Mouse (Mus musculus) midbrain, embryonic 11.5 days (tissue): ENCODE data around the gene Best2. TPM values are rescaled to one million over a fixed set of nuclear protein-coding genes. Genes with fewer than 3 reads are reported as not detected.

ENCODE experiments used
- ATAC-seq: fragments of 200-750 bp; cut with Nextera tagmentation; 2 replicates; pipeline ENCODE4 v1.8.0; 2017; ENCODE audit warnings: moderate TSS enrichment, moderate library complexity; ENCODE audit not compliant: low FRiP score
- DNase-seq: peaks from one replicate; pipeline ENCODE4 v3.0.0; 2015; ENCODE audit warnings: low spot score; ENCODE audit errors: missing footprints
- H3K27ac ChIP-seq: fragments of 300-500 bp; sonication (generic); 2 replicates; pipeline ENCODE4 v1.5.1; 2014; ENCODE audit warnings: low read depth, low read length
- H3K27me3 ChIP-seq: fragments of 300-500 bp; sonication (generic); 2 replicates; pipeline ENCODE4 v1.6.1; 2014; ENCODE audit warnings: mild to moderate bottlenecking, low read length, moderate library complexity, mixed read lengths; ENCODE audit not compliant: control insufficient read depth, insufficient read depth
- H3K36me3 ChIP-seq: fragments of 300-500 bp; sonication (generic); 2 replicates; pipeline ENCODE4 v1.6.1; 2014; ENCODE audit warnings: mild to moderate bottlenecking, low read length, moderate library complexity, mixed read lengths; ENCODE audit not compliant: control insufficient read depth, insufficient read depth
- H3K4me1 ChIP-seq: fragments of 300-500 bp; sonication (generic); 2 replicates; pipeline ENCODE4 v1.6.1; 2014; ENCODE audit warnings: low read length; ENCODE audit not compliant: control insufficient read depth, insufficient read depth
- H3K4me2 ChIP-seq: fragments of 300-500 bp; sonication (generic); 2 replicates; pipeline ENCODE4 v1.6.1; 2014; ENCODE audit warnings: mild to moderate bottlenecking, moderate library complexity
- H3K4me3 ChIP-seq: fragments of 300-500 bp; sonication (generic); 2 replicates; pipeline ENCODE4 v1.5.1; 2014; ENCODE audit warnings: low read depth, low read length
- H3K9ac ChIP-seq: fragments of 300-500 bp; sonication (generic); 2 replicates; pipeline ENCODE4 v1.6.1; 2014; ENCODE audit warnings: low read length
- H3K9me3 ChIP-seq: fragments of 300-500 bp; sonication (generic); 2 replicates; pipeline ENCODE4 v1.6.1; 2016; ENCODE audit warnings: low read length; ENCODE audit not compliant: control insufficient read depth
- WGBS: fragments of 180-500 bp; shearing (Covaris S2); extraction: QIAGEN DNeasy Blood & Tissue Kit; methylation state at CpG from one replicate; pipeline ENCODE4 v1.1.7; 2014; 5-methylcytosine and 5-hydroxymethylcytosine counted together
- polyA plus RNA-seq: library from polyadenylated mRNA; unstranded; fragments of >200 nt; fragmentation: Nextera tagmentation; extraction: Ambion mirVana; gene quantifications from 2 replicates; pipeline ENCODE4 v1.2.1, GENCODE M21; 2014

Best2 gene
- polyA plus RNA-seq, 1 experiment from 2014 or later, result not detected

DNA sequence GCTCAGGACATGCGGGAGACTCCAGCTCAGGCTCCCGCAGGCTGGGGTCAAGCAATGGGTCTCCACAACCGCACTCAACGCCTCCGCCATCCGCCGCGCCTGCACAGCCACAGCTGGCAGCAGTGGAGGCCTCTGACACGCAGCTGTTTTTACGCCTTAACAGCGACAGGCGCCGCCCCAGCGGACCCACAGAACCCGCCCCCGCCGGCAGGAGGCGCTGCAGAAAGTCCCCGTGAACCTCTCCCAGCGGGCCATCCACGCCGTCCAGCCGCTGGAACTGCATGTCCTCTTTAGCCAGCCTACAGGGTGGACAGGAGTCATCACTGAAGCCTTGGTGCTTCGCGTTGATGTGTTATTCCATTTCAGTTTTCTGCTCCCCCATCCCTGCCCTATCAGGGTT lies 6.6 kb downstream of the Best2 start:
- no peak overlapping the region for H3K27ac ChIP-seq
- H3K4me1 ChIP-seq, result peaks cover 3% of the 10 kb centered on the region; the same call in 1 of the 2 replicates
- H3K36me3 ChIP-seq, result no peaks in the 10 kb centered on the region
- no peak overlapping the region for H3K4me3 ChIP-seq
- no peak overlapping the region for H3K9ac ChIP-seq
- 19% methylated on average over 25 of the region's 25 CpGs for WGBS
- no peak overlapping the region for H3K4me2 ChIP-seq
- peaks cover 18% of the 10 kb centered on the region for H3K27me3 ChIP-seq
- no peak for ATAC-seq
- H3K9me3 ChIP-seq, result no peaks in the 10 kb centered on the region
- peak; percentile 84 for DNase-seq

GRCm38 (mm10) chr8:84997649-84998295 lies 16.6 kb downstream of the Best2 start:
- no peaks in the 10 kb centered on the region for H3K9me3 ChIP-seq
- ATAC-seq, result peak; percentile 86
- H3K27ac ChIP-seq, result no peak overlapping the region
- DNase-seq, result peak; percentile 98
- 4% methylated on average over 19 of the region's 19 CpGs for WGBS
- H3K4me3 ChIP-seq, result no peak overlapping the region
- H3K4me1 ChIP-seq, result peaks cover 6% of the 10 kb centered on the region; the same call in 1 of the 2 replicates
- H3K27me3 ChIP-seq, result 0 out of 2 replicates have a peak, but pooled peaks cover 4% of the 10 kb centered on the region
- H3K9ac ChIP-seq, result peak overlapping the region; percentile 48
- H3K4me2 ChIP-seq, result peak overlapping the region; percentile 37
- H3K36me3 ChIP-seq, result no peaks in the 10 kb centered on the region

- Histone ChIP-seq H3K27me3 (0 out of 2 replicates have a peak, but pooled peaks cover 4% of the 10 kb centered on the region), H3K36me3 (no peaks in the 10 kb centered on the region), H3K9me3 (no peaks in the 10 kb centered on the region), H3K4me2 (no peak overlapping the region), H3K27ac (no peak overlapping the region), H3K4me3 (no peak overlapping the region), H3K9ac (no peak overlapping the region), H3K4me1 (peaks cover 6% of the 10 kb centered on the region; the same call in 1 of the 2 replicates)
- WGBS, result 78% methylated on average over 5 of the region's 5 CpGs
- no peak for DNase-seq
- ATAC-seq, result no peak
Measured at GRCm38 (mm10) chr8:84996978-84997377, 17.4 kb downstream of the Best2 start.

DNA sequence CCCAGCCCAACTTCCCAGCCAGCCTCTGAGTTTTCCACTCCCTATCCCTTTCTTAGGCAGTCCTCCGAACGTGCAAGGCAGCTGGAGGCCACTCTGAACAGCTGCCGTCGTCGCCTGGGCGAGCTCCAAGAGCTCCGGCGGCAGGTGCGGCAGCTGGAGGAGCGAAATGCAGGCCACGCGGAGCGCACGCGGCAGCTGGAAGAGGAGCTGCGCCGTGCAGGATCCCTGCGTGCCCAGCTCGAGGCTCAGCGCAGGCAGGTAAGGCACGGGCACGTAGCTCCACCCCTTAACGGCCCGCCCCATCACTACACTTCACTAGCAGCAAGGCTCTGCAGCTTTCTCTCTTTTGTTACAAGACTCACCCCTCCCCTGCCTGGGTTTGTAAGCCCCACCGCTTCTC lies 18.7 kb downstream of the Best2 start:
- 0 out of 2 replicates have a peak overlapping the region, but pooled peaks have one; percentile 1 for H3K9ac ChIP-seq
- 0 out of 2 replicates have a peak, but pooled peaks cover 4% of the 10 kb centered on the region for H3K27me3 ChIP-seq
- no peak overlapping the region for H3K4me2 ChIP-seq
- H3K4me3 ChIP-seq, result no peak overlapping the region
- no peak overlapping the region for H3K27ac ChIP-seq
- H3K9me3 ChIP-seq, result no peaks in the 10 kb centered on the region
- no peaks in the 10 kb centered on the region for H3K36me3 ChIP-seq
- WGBS, result 25% methylated on average over 25 of the region's 25 CpGs
- DNase-seq (no peak), ATAC-seq (no peak)
- peaks cover 11% of the 10 kb centered on the region; the same call in 1 of the 2 replicates for H3K4me1 ChIP-seq

- H3K27me3 ChIP-seq, result 0 out of 2 replicates have a peak, but pooled peaks cover 4% of the 10 kb centered on the region
- H3K4me1 ChIP-seq, result peaks cover 14% of the 10 kb centered on the region
- no peaks in the 10 kb centered on the region for H3K9me3 ChIP-seq
- WGBS, result 93% methylated on average over 9 of the region's 9 CpGs
- H3K4me3 ChIP-seq, result no peak overlapping the region
- DNase-seq (peak; percentile 57), ATAC-seq (no peak)
- H3K4me2 ChIP-seq, result no peak overlapping the region
- no peak overlapping the region for H3K9ac ChIP-seq
- H3K36me3 ChIP-seq, result no peaks in the 10 kb centered on the region
- no peak overlapping the region for H3K27ac ChIP-seq
Measured at GRCm38 (mm10) chr8:84994375-84994774, 20.0 kb downstream of the Best2 start.

GRCm38 (mm10) chr8:84990836-84991235 lies 23.5 kb downstream of the Best2 start:
- 2% methylated on average over 15 of the region's 15 CpGs for WGBS
- no peaks in the 10 kb centered on the region for H3K36me3 ChIP-seq
- H3K4me1 ChIP-seq, result peaks cover 14% of the 10 kb centered on the region
- H3K4me3 ChIP-seq, result peak overlapping the region; percentile 51
- DNase-seq (peak; percentile 88), ATAC-seq (peak; percentile 60)
- peak overlapping the region; percentile 67 for H3K9ac ChIP-seq
- H3K27ac ChIP-seq, result no peak overlapping the region
- H3K4me2 ChIP-seq, result peak overlapping the region; percentile 97
- no peaks in the 10 kb centered on the region for H3K9me3 ChIP-seq
- peaks cover 11% of the 10 kb centered on the region for H3K27me3 ChIP-seq

DNA sequence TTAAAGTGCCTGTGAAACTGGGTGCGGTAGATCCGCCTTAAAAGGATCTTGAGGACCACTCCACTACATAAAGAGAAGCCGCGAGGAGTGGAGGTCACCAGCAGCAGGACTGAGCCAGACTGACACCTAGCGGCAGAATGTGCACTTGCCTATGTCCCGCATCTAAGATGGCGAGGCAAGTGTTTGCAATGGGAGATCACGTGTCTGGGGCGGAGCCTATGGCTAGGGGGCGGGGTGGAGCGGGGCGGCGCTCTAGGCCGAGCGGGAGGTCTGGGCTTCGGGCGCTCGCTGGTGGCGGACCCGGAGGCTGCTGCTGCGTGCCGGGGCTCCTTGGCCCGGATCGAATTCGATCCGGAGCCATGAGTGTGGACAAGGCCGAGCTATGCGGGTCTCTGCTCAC lies 24.0 kb downstream of the Best2 start, which contains the start of gene Hook2:
TSS of gene Hook2 (plus strand) at position 255 of the 400 bp plus-strand sequence.
- H3K4me3 ChIP-seq, result peak within 1 kb of the TSS; percentile 51
- no peak within 1 kb of the TSS for H3K27ac ChIP-seq
- peak; percentile 100 for DNase-seq
- no peaks in the 10 kb centered on the region for H3K36me3 ChIP-seq
- peak; percentile 95 for ATAC-seq
- peak within 1 kb of the TSS; percentile 97 for H3K4me2 ChIP-seq
- H3K27me3 ChIP-seq, result peaks cover 10% of the 10 kb centered on the region
- peak within 1 kb of the TSS; percentile 67 for H3K9ac ChIP-seq
- H3K9me3 ChIP-seq, result no peaks in the 10 kb centered on the region
- under 1% methylated on average over 27 of the region's 28 CpGs for WGBS
- H3K4me1 ChIP-seq, result peaks cover 16% of the 10 kb centered on the region

GRCm38 (mm10) chr8:84989810-84990209 lies 24.5 kb downstream of the Best2 start:
- Histone ChIP-seq H3K27me3 (peaks cover 8% of the 10 kb centered on the region), H3K9ac (peak overlapping the region; percentile 66), H3K4me3 (peak overlapping the region; percentile 51), H3K9me3 (no peaks in the 10 kb centered on the region), H3K4me1 (peaks cover 22% of the 10 kb centered on the region), H3K4me2 (peak overlapping the region; percentile 97), H3K27ac (no peak overlapping the region), H3K36me3 (no peaks in the 10 kb centered on the region)
- under 1% methylated on average over 15 of the region's 15 CpGs for WGBS
- DNase-seq, result peak; percentile 98
- peak; percentile 70 for ATAC-seq

DNA sequence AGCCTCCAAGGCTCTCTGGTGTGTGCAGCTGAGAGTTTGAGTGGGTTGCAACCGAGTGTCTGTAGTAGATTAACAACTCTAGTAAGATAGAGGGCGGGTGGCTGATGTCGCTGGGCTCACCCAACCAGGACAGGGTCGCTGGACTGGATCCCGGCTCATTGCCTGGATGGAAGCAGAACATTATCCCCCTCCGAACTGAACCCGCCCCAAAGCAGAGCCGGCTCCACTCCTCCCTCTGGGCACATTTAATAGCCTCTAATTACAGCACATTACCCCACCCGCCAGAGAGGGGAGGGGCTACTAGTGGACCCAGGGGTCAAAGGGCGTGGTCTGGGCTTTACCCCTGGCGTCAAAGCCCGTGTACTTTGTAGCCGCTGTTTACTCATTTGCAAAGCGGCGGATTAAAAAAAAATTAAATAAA lies 25.0 kb downstream of the Best2 start:
- Histone ChIP-seq H3K4me1 (peaks cover 25% of the 10 kb centered on the region), H3K9ac (0 out of 2 replicates have a peak overlapping the region, but pooled peaks have one; percentile 9), H3K27me3 (peaks cover 8% of the 10 kb centered on the region), H3K9me3 (no peaks in the 10 kb centered on the region), H3K36me3 (no peaks in the 10 kb centered on the region), H3K4me3 (no peak overlapping the region; the same call in 1 of the 2 replicates), H3K27ac (no peak overlapping the region), H3K4me2 (peak overlapping the region; percentile 97; the same call in 1 of the 2 replicates)
- ATAC-seq (no peak), DNase-seq (peak; percentile 85)
- WGBS, result 16% methylated on average over 15 of the region's 15 CpGs
